Mouse (Mus musculus) MEL-GATA-1-ER (cell line): ENCODE measurements at regions not wholly inside any gene's neighbourhood (a gene's known extent, or its start where the extent isn't known, plus 50 kb on each side); places are given as distances from the start of the nearest gene placed in this dataset.

Source experiments
- DNase-seq: peaks from one replicate; pipeline ENCODE4 v3.0.0-alpha.2; 2012; ENCODE audit warnings: low read depth; ENCODE audit errors: extremely low read depth

- no peak for DNase-seq
These were observed 941.4 kb downstream of the Slc4a3 start for GRCm38 (mm10) chr1:76487481-76487880.

GRCm38 (mm10) chr1:76489681-76490492 is 943.8 kb downstream of the Slc4a3 start:
- DNase-seq, result no peak

GRCm38 (mm10) chr1:76490719-76491118 is 944.7 kb downstream of the Slc4a3 start:
- DNase-seq, result no peak

- DNase-seq, result no peak
These were observed 945.1 kb downstream of the Slc4a3 start for GRCm38 (mm10) chr1:76491187-76491586.

- no peak for DNase-seq
These were observed 959.1 kb downstream of the Slc4a3 start for GRCm38 (mm10) chr1:76505150-76505549.

- no peak for DNase-seq
These were observed 962.8 kb downstream of the Slc4a3 start for GRCm38 (mm10) chr1:76508821-76509220.

GRCm38 (mm10) chr1:76509486-76509885 is 963.4 kb downstream of the Slc4a3 start:
- no peak for DNase-seq

- no peak for DNase-seq
These were observed 966.1 kb downstream of the Slc4a3 start for GRCm38 (mm10) chr1:76512156-76512555.

GRCm38 (mm10) chr1:76513490-76513889 is 967.4 kb downstream of the Slc4a3 start:
- DNase-seq, result no peak

GRCm38 (mm10) chr1:76529531-76529930 is 983.5 kb downstream of the Slc4a3 start:
- DNase-seq, result no peak

GRCm38 (mm10) chr1:76530342-76530741 is 984.3 kb downstream of the Slc4a3 start:
- DNase-seq, result no peak

GRCm38 (mm10) chr1:76535522-76535956 is 979.3 kb downstream of the Epha4 start:
- no peak for DNase-seq

GRCm38 (mm10) chr1:76540529-76540928 is 974.4 kb downstream of the Epha4 start:
- DNase-seq, result no peak

GRCm38 (mm10) chr1:76550876-76551275 is 964.0 kb downstream of the Epha4 start:
- DNase-seq, result no peak

GRCm38 (mm10) chr1:76559441-76559840 is 955.4 kb downstream of the Epha4 start:
- DNase-seq, result no peak

- no peak for DNase-seq
These were observed 939.4 kb downstream of the Epha4 start for GRCm38 (mm10) chr1:76575487-76575886.

GRCm38 (mm10) chr1:76585921-76586320 is 929.0 kb downstream of the Epha4 start:
- DNase-seq, result no peak

GRCm38 (mm10) chr1:76625831-76626230 is 889.1 kb downstream of the Epha4 start:
- DNase-seq, result no peak

- DNase-seq, result no peak
These were observed 885.0 kb downstream of the Epha4 start for GRCm38 (mm10) chr1:76629861-76630260.

GRCm38 (mm10) chr1:76634071-76634470 is 880.8 kb downstream of the Epha4 start:
- no peak for DNase-seq

- no peak for DNase-seq
These were observed 877.4 kb downstream of the Epha4 start for GRCm38 (mm10) chr1:76637268-76638009.

- DNase-seq, result no peak
These were observed 876.9 kb downstream of the Epha4 start for GRCm38 (mm10) chr1:76638010-76638400.
